Comparison of ENCODE assay signal across 18 mouse cellular contexts in genomic region chr6:31571459-31571858, GRCm38 (mm10). TPM values are rescaled to one million over a fixed set of nuclear protein-coding genes. Genes with fewer than 3 reads are reported as not detected.
A peak's percentile ranks its signal among the peaks of the same experiment; 100 is the strongest.
DNase-seq lines count a peak whose midpoint lies in the region.
"Had no signal": no experiment of that assay in that cellular context is flagged by ENCODE, and none has a peak within 500 bp of the region (broad histone marks: within the 10 kb centered on the region; RNA-seq: fewer than 3 reads in every experiment).

No protein-coding gene starts in this region.

- DNase-seq in retina, adult 2 months (ENCODE audit: low read depth, low spot score): peak; percentile 54
- no peak for DNase-seq in retina, embryonic 14.5 days (ENCODE audit: low spot score)
- peak; percentile 78 for DNase-seq in retina, postnatal 1 day
- peak; percentile 70 for DNase-seq in retina, postnatal 7 days (ENCODE audit: low read depth, low spot score)
- DNase-seq in c-Kit-positive CD71-positive TER-119-positive erythroid progenitor cells, embryonic 14.5 days (ENCODE audit: low spot score): no peak
- DNase-seq in layer of hippocampus, postnatal 14 days (ENCODE audit: low spot score in 2 of 2): no peak
- DNase-seq: adrenal gland, adult 2 months; adrenal gland, adult 8-10 months; adrenal gland, postnatal 10 days; adrenal gland, postnatal 14 days; adrenal gland, postnatal 25 days; adrenal gland, postnatal 36 days; B cell, adult 2 months; cerebellum, adult 11 months; cerebellum, adult 11-12 months; cerebellum, adult 18-20 months; cerebellum, adult 2 months had no signal

RNA-seq across cellular contexts. Expression of gene Podxl, which starts 7.7 kb away (rescaled TPM):
- 10 to 100 TPM; 16.4 to 18.9 TPM for total RNA-seq in layer of hippocampus, postnatal 14 days (2021)
- total RNA-seq: CH12.LX had no signal

Comparison
In these comparisons a context has a peak if more than half of its experiments do, and no peak if none do; other contexts are left out.
1. DNase-seq: peak in retina, adult 2 months (single experiment), retina, postnatal 1 day (single experiment) and retina, postnatal 7 days (single experiment); none in retina, embryonic 14.5 days (single experiment), c-Kit-positive CD71-positive TER-119-positive erythroid progenitor cells, embryonic 14.5 days (single experiment) and layer of hippocampus, postnatal 14 days (0 of 2).